Mouse (Mus musculus) liver, embryonic 14.5 days (tissue): ENCODE data around the gene Fads3. TPM values are rescaled to one million over a fixed set of nuclear protein-coding genes. Genes with fewer than 3 reads are reported as not detected.

Experiments
- ATAC-seq: fragments of 200-750 bp; cut with Nextera tagmentation; 2 replicates; pipeline ENCODE4 v1.8.0; 2017; ENCODE audit warnings: moderate number of reproducible peaks, mild to moderate bottlenecking, moderate library complexity; ENCODE audit not compliant: insufficient read depth
- DNase-seq, 3 experiments: peaks; one replicate each; pipeline ENCODE4 v3.0.0-alpha.2; 2012 to 2013; ENCODE audit warnings: low read depth in 3 of 3, low spot score in 3 of 3
- H3K27ac ChIP-seq: fragments of 300-500 bp; sonication (generic); 2 replicates; pipeline ENCODE4 v1.5.1; 2014; ENCODE audit warnings: moderate library complexity, mild to moderate bottlenecking, control low read depth, inconsistent platforms
- H3K27me3 ChIP-seq: fragments of 300-500 bp; sonication (generic); 2 replicates; pipeline ENCODE4 v1.6.1; 2014; ENCODE audit warnings: mild to moderate bottlenecking, low read length, moderate library complexity; ENCODE audit not compliant: control insufficient read depth, insufficient read depth
- H3K36me3 ChIP-seq: fragments of 300-500 bp; sonication (generic); replicated peaks from 2 replicates; pipeline ENCODE4 v1.6.1; 2014; ENCODE audit warnings: low read depth; ENCODE audit not compliant: control insufficient read depth, insufficient read depth
- H3K4me1 ChIP-seq, 2 experiments: fragments of 200-500 bp in 1 of 2; fragments of 300-500 bp in 1 of 2; sonication (generic) in 1 of 2; replicated peaks; 2 replicates each; pipeline ENCODE4 v1.6.1; 2012 to 2014; ENCODE audit warnings: antibody characterized with exemption in 1 of 2, inconsistent platforms in 1 of 2, low read length in 1 of 2; ENCODE audit not compliant: control insufficient read depth in 2 of 2, insufficient read depth in 2 of 2
- H3K4me2 ChIP-seq: fragments of 300-500 bp; sonication (generic); 2 replicates; pipeline ENCODE4 v1.6.1; 2014; ENCODE audit warnings: low read depth, mild to moderate bottlenecking, control low read depth, moderate library complexity
- H3K4me3 ChIP-seq, 2 experiments: fragments of 200-500 bp in 1 of 2; fragments of 300-500 bp in 1 of 2; sonication (generic) in 1 of 2; 2 replicates each; pipeline ENCODE4 v1.5.1; 2012 to 2014; ENCODE audit warnings: low read depth in 2 of 2, low read length in 2 of 2, mild to moderate bottlenecking in 2 of 2, control low read depth in 1 of 2, inconsistent platforms in 1 of 2, moderate library complexity in 1 of 2; ENCODE audit not compliant: insufficient read depth in 1 of 2
- H3K9ac ChIP-seq: fragments of 300-500 bp; sonication (generic); replicated peaks from 2 replicates; pipeline ENCODE4 v1.6.1; 2014; ENCODE audit warnings: mild to moderate bottlenecking, control low read depth, moderate library complexity
- H3K9me3 ChIP-seq: fragments of 300-500 bp; sonication (generic); 2 replicates; pipeline ENCODE4 v1.6.1; 2016; ENCODE audit warnings: low read length, mixed read lengths; ENCODE audit not compliant: control insufficient read depth
- CTCF ChIP-seq: IDR thresholded peaks from 2 replicates; pipeline ENCODE4 v1.5.1; 2016; ENCODE audit warnings: antibody characterized with exemption, low read depth, control low read depth
- EP300 ChIP-seq: IDR thresholded peaks from 2 replicates; pipeline ENCODE4 v1.6.1; 2016; ENCODE audit warnings: antibody characterized with exemption, low read depth
- WGBS: fragments of 180-500 bp; shearing (Covaris S2); extraction: QIAGEN DNeasy Blood & Tissue Kit; methylation state at CpG from one replicate; pipeline ENCODE4 v1.1.7; 2014; ENCODE audit not compliant: insufficient replicate concordance; 5-methylcytosine and 5-hydroxymethylcytosine counted together
- polyA plus RNA-seq, 2 experiments: library from polyadenylated mRNA; depleted of rRNA in 1 of 2; stranded (reverse) in 1 of 2; unstranded in 1 of 2; fragments of >200 nt; fragmentation: Nextera tagmentation in 1 of 2; extraction: Ambion mirVana in 1 of 2; gene quantifications; 2 replicates each; pipeline versions ENCODE4 v1.2.1 to v1.2.3; 2012 to 2014

The Fads3 gene
- polyA plus RNA-seq, 2 experiments = 4.4 to 8.2 TPM

GRCm38 (mm10) chr19:10086976-10087375, 45.6 kb downstream of the Fads3 start:
- Histone ChIP-seq H3K9me3 (no peaks in the 10 kb centered on the region), H3K27me3 (no peaks in the 10 kb centered on the region), H3K36me3 (peaks cover 9% of the 10 kb centered on the region), H3K4me2 (no peak overlapping the region), H3K27ac (no peak overlapping the region), H3K4me3 (no peak overlapping the region), H3K4me1 (no peaks in the 10 kb centered on the region), H3K9ac (no peak overlapping the region)
- ATAC-seq (no peak), DNase-seq (no peak)
- 74% methylated on average over 4 of the region's 4 CpGs for WGBS
- TF ChIP-seq EP300 (no peak), CTCF (no peak)

- WGBS = 77% methylated on average over 4 of the region's 4 CpGs
- no peaks in the 10 kb centered on the region for H3K27me3 ChIP-seq
- no peak overlapping the region for H3K4me3 ChIP-seq
- no peak overlapping the region for H3K9ac ChIP-seq
- DNase-seq = no peak
- no peaks in the 10 kb centered on the region; the same call in 1 of the 2 replicates for H3K36me3 ChIP-seq
- no peak overlapping the region for H3K4me2 ChIP-seq
- TF ChIP-seq CTCF (no peak), EP300 (no peak)
- ATAC-seq = no peak
- H3K27ac ChIP-seq = no peak overlapping the region
- H3K9me3 ChIP-seq = no peaks in the 10 kb centered on the region
- H3K4me1 ChIP-seq = peaks cover 6 to 17% of the 10 kb centered on the region in 2 experiments
These were observed 52.5 kb downstream of the Fads3 start for GRCm38 (mm10) chr19:10093829-10094228.

GRCm38 (mm10) chr19:10094695-10095094, 53.3 kb downstream of the Fads3 start:
- peak; percentile 28; the same call in 1 of the 2 replicates for ATAC-seq
- H3K9ac ChIP-seq = no peak overlapping the region

GRCm38 (mm10) chr19:10096371-10096876, 55.1 kb downstream of the Fads3 start:
- Histone ChIP-seq H3K9ac (no peak overlapping the region), H3K36me3 (no peaks in the 10 kb centered on the region; the same call in 1 of the 2 replicates), H3K9me3 (no peaks in the 10 kb centered on the region), H3K4me3 (no peak overlapping the region), H3K4me2 (no peak overlapping the region), H3K4me1 (peaks cover 10 to 21% of the 10 kb centered on the region in 2 experiments), H3K27ac (no peak overlapping the region), H3K27me3 (no peaks in the 10 kb centered on the region)
- WGBS = 74% methylated on average over 2 of the region's 2 CpGs
- DNase-seq = no peak
- TF ChIP-seq EP300 (no peak), CTCF (no peak)
- ATAC-seq = no peak

More at GRCm38 (mm10) chr19:10094695-10095094, 53.3 kb downstream of the Fads3 start:
- DNase-seq = no peak
- no peaks in the 10 kb centered on the region for H3K27me3 ChIP-seq
- H3K4me1 ChIP-seq = peaks cover 8 to 21% of the 10 kb centered on the region in 2 experiments
- H3K4me3 ChIP-seq = no peak overlapping the region
- H3K36me3 ChIP-seq = no peaks in the 10 kb centered on the region; the same call in 1 of the 2 replicates
- 53% methylated on average over 4 of the region's 4 CpGs for WGBS
- no peak overlapping the region for H3K27ac ChIP-seq
- TF ChIP-seq CTCF (no peak), EP300 (no peak)
- H3K4me2 ChIP-seq = no peak overlapping the region
- no peaks in the 10 kb centered on the region for H3K9me3 ChIP-seq

- no peaks in the 10 kb centered on the region for H3K36me3 ChIP-seq
- peaks cover 10 to 24% of the 10 kb centered on the region in 2 experiments for H3K4me1 ChIP-seq
- H3K9me3 ChIP-seq = no peaks in the 10 kb centered on the region
- WGBS = 70% methylated on average over 5 of the region's 5 CpGs
- H3K27me3 ChIP-seq = no peaks in the 10 kb centered on the region
- no peak overlapping the region for H3K27ac ChIP-seq
- H3K9ac ChIP-seq = no peak overlapping the region
- H3K4me2 ChIP-seq = no peak overlapping the region
- no peak for ATAC-seq
- DNase-seq = no peak
- H3K4me3 ChIP-seq = no peak overlapping the region
- TF ChIP-seq CTCF = no peak
- TF ChIP-seq EP300 = no peak
These were observed 56.5 kb downstream of the Fads3 start for GRCm38 (mm10) chr19:10097826-10098225.
